Mouse (Mus musculus) cerebellum, postnatal 4 days (tissue): ENCODE results near the gene Zswim9.

ENCODE experiments used
- DNase-seq, 2 experiments: peaks; one replicate each; pipeline ENCODE4 v3.0.0; 2022; ENCODE audit warnings: low spot score in 2 of 2, mixed read lengths in 1 of 2

The Zswim9 gene

GRCm38 (mm10) chr7:13268749-13269260, 9.7 kb downstream of the Zswim9 start:
- no peak for DNase-seq

GRCm38 (mm10) chr7:13264396-13264795, 14.1 kb downstream of the Zswim9 start:
- no peak for DNase-seq

- DNase-seq = no peak
Measured at GRCm38 (mm10) chr7:13263851-13264250, 14.7 kb downstream of the Zswim9 start.

- DNase-seq = no peak
Measured at GRCm38 (mm10) chr7:13260746-13261700, 17.5 kb downstream of the Zswim9 start.

- DNase-seq = no peak
Measured at GRCm38 (mm10) chr7:13212720-13213119, 65.8 kb downstream of the Zswim9 start, which contains the start of gene Vmn1r89. Gene Vmn1r89, plus strand, starts transcription at chr7:13213020.
